Mouse (Mus musculus) adipose tissue, adult 10 weeks (tissue): Measurements from ENCODE around the gene Olfr824. TPM values are rescaled to one million over a fixed set of nuclear protein-coding genes. Genes with fewer than 3 reads are reported as not detected.

Experiments used
- polyA plus RNA-seq: library from polyadenylated mRNA; stranded (reverse); fragments of 350-450 nt; fragmentation: Illumina TruSeq; extraction: RNeasy Lipid Tissue Mini Kit (QIAGEN cat#74804); gene quantifications from one replicate; pipeline ENCODE4 v1.2.3, GENCODE M21; 2014; ENCODE audit warnings: low read depth, low replicate concordance

The Olfr824 gene
- not detected for polyA plus RNA-seq

GRCm38 (mm10) chr10:130129900-130130299 lies at the start of gene Olfr824:
Gene Olfr824 (minus strand): TSS chr10:130130000.

GRCm38 (mm10) chr10:130166666-130167065 lies 36.9 kb upstream of the Olfr824 start, which contains the start of gene Olfr825:
Gene Olfr825 (minus strand): TSS chr10:130166766.

GRCm38 (mm10) chr10:130115283-130115682 lies 14.5 kb downstream of the Olfr824 start, which contains the start of gene Olfr823:
Gene Olfr823 (minus strand): TSS chr10:130115383.

Other genes with a start within 250 kb of the Olfr824 start
- not detected for gene Olfr815, start 224.1 kb downstream of the Olfr824 start, polyA plus RNA-seq
- gene Olfr816, start 214.4 kb downstream of the Olfr824 start, polyA plus RNA-seq = not detected
- not detected for gene Olfr818, start 180.9 kb downstream of the Olfr824 start, polyA plus RNA-seq
- gene Olfr819, start 162.7 kb downstream of the Olfr824 start, polyA plus RNA-seq = not detected
- not detected for gene Olfr247, start 153.9 kb downstream of the Olfr824 start, polyA plus RNA-seq
- not detected for gene Gm10310, start 144.9 kb downstream of the Olfr824 start, polyA plus RNA-seq
- gene Olfr820, start 117.4 kb downstream of the Olfr824 start, polyA plus RNA-seq = not detected
- gene Olfr821, start 99.7 kb downstream of the Olfr824 start, polyA plus RNA-seq = not detected
- gene Olfr822, start 58.8 kb downstream of the Olfr824 start, polyA plus RNA-seq = not detected
- not detected for gene Olfr823, start 14.6 kb downstream of the Olfr824 start, polyA plus RNA-seq
- gene Olfr825, start 36.8 kb upstream of the Olfr824 start, polyA plus RNA-seq = not detected
- not detected for gene Olfr826, start 54.2 kb upstream of the Olfr824 start, polyA plus RNA-seq
- not detected for gene Olfr827, start 84.4 kb upstream of the Olfr824 start, polyA plus RNA-seq
- not detected for gene Neurod4, start 150.2 kb upstream of the Olfr824 start, polyA plus RNA-seq
- 0.84 TPM for gene Tespa1, start 192.9 kb upstream of the Olfr824 start, polyA plus RNA-seq